Comparison of ENCODE assay signal across 9 mouse cellular contexts in genomic region chr9:58196141-58196540, GRCm38 (mm10). TPM values are rescaled to one million over a fixed set of nuclear protein-coding genes. Genes with fewer than 3 reads are reported as not detected.
DNase-seq lines count a peak whose midpoint lies in the region; ATAC-seq and TF ChIP-seq lines count a peak whose summit lies in the region.
"Had no signal": no experiment of that assay in that cellular context is flagged by ENCODE, and none has a peak within 500 bp of the region (broad histone marks: within the 10 kb centered on the region; RNA-seq: fewer than 3 reads in every experiment).

No protein-coding gene starts in this region.

- H3K4me2 ChIP-seq in embryonic facial prominence, embryonic 15.5 days (replicated peaks): 0 out of 2 replicates have a peak overlapping the region, but pooled peaks have one; percentile 4
- H3K4me2 ChIP-seq in hindbrain, embryonic 14.5 days (replicated peaks): peak overlapping the region; percentile 53
- peak overlapping the region; percentile 80 for H3K4me2 ChIP-seq in midbrain, embryonic 16.5 days (ENCODE audit: low read length)

- no peaks in the 10 kb centered on the region for H3K36me3 ChIP-seq in embryonic facial prominence, embryonic 15.5 days
- no peaks in the 10 kb centered on the region for H3K36me3 ChIP-seq in hindbrain, embryonic 14.5 days (replicated peaks; ENCODE audit: control insufficient read depth, insufficient read depth)
- H3K36me3 ChIP-seq in midbrain, embryonic 16.5 days (ENCODE audit: control insufficient read depth, insufficient read depth, low read length): no peaks in the 10 kb centered on the region

- H3K4me1 ChIP-seq in embryonic facial prominence, embryonic 15.5 days: peaks cover 49% of the 10 kb centered on the region
- peaks cover 29% of the 10 kb centered on the region for H3K4me1 ChIP-seq in hindbrain, embryonic 14.5 days (replicated peaks; ENCODE audit: control insufficient read depth, insufficient read depth, low read length)
- H3K4me1 ChIP-seq in midbrain, embryonic 16.5 days (ENCODE audit: control insufficient read depth, insufficient read depth, low read length): peaks cover 31% of the 10 kb centered on the region

- peak overlapping the region; percentile 65 for H3K4me3 ChIP-seq in layer of hippocampus, adult 2 months
- H3K4me3 ChIP-seq in embryonic facial prominence, embryonic 15.5 days (replicated peaks): 0 out of 2 replicates have a peak overlapping the region, but pooled peaks have one; percentile 30
- peak overlapping the region; percentile 31 for H3K4me3 ChIP-seq in hindbrain, embryonic 14.5 days (replicated peaks; ENCODE audit: low read length)
- peak overlapping the region; percentile 45 for H3K4me3 ChIP-seq in midbrain, embryonic 16.5 days (ENCODE audit: low read depth, low read length)

- no peak for ATAC-seq in embryonic facial prominence, embryonic 15.5 days (ENCODE audit: insufficient number of reproducible peaks, low FRiP score, low TSS enrichment, low read depth)
- ATAC-seq in hindbrain, embryonic 14.5 days (ENCODE audit: low FRiP score): no peak
- no peak for ATAC-seq in midbrain, embryonic 16.5 days
- no peak for ATAC-seq in inflammation-experienced regulatory T-cells, adult 6 months

- H3K27ac ChIP-seq in layer of hippocampus, adult 2 months: peak overlapping the region; percentile 95
- H3K27ac ChIP-seq in embryonic facial prominence, embryonic 15.5 days (replicated peaks): no peak overlapping the region
- peak overlapping the region; percentile 32; the same call in 1 of the 2 replicates for H3K27ac ChIP-seq in hindbrain, embryonic 14.5 days
- H3K27ac ChIP-seq in midbrain, embryonic 16.5 days (ENCODE audit: low read length): peak overlapping the region; percentile 76

- TF ChIP-seq CTCF in layer of hippocampus, adult 2 months (conservative IDR thresholded peaks at IDR 0.05): no peak

- no peaks in the 10 kb centered on the region for H3K9me3 ChIP-seq in embryonic facial prominence, embryonic 15.5 days (replicated peaks)
- H3K9me3 ChIP-seq in hindbrain, embryonic 14.5 days (ENCODE audit: control insufficient read depth, low read length): no peaks in the 10 kb centered on the region
- H3K9me3 ChIP-seq in midbrain, embryonic 16.5 days (replicated peaks; ENCODE audit: control insufficient read depth, low read length, poor library complexity, severe bottlenecking): no peaks in the 10 kb centered on the region

- 9% methylated on average over 14 of the region's 14 CpGs for WGBS in embryonic facial prominence, embryonic 15.5 days
- WGBS in hindbrain, embryonic 14.5 days: 4% methylated on average over 14 of the region's 14 CpGs
- WGBS in midbrain, embryonic 16.5 days: 4% methylated on average over 12 of the region's 14 CpGs

- H3K9ac ChIP-seq in embryonic facial prominence, embryonic 15.5 days: no peak overlapping the region
- peak overlapping the region; percentile 63 for H3K9ac ChIP-seq in hindbrain, embryonic 14.5 days
- peak overlapping the region; percentile 62 for H3K9ac ChIP-seq in midbrain, embryonic 16.5 days (ENCODE audit: low read depth, low read length)

- peaks cover 79% of the 10 kb centered on the region for H3K27me3 ChIP-seq in embryonic facial prominence, embryonic 15.5 days
- H3K27me3 ChIP-seq in hindbrain, embryonic 14.5 days (ENCODE audit: control insufficient read depth, insufficient read depth, low read length): peaks cover 73% of the 10 kb centered on the region
- peaks cover 33% of the 10 kb centered on the region for H3K27me3 ChIP-seq in midbrain, embryonic 16.5 days (ENCODE audit: control insufficient read depth, insufficient read depth, low read depth, low read length)

- DNase-seq in layer of hippocampus, adult 2 months (ENCODE audit: low spot score in 2 of 2): no peak
- DNase-seq in layer of hippocampus, adult 8-10 months (ENCODE audit: low spot score in 2 of 2): no peak
- DNase-seq in hindbrain, embryonic 14.5 days (ENCODE audit: low spot score): no peak
- no peak for DNase-seq in B cell, adult 2 months
- DNase-seq in yolk sac, embryonic 10.5 days (ENCODE audit: low spot score): no peak
- DNase-seq: lung, postnatal 4 days had no signal

RNA-seq across cellular contexts. Expression of gene Islr, which starts 8.0 kb away (rescaled TPM):
- 10 to 100 TPM; 12.8 to 14.2 TPM for total RNA-seq in layer of hippocampus, adult 2 months (2021)
- total RNA-seq in layer of hippocampus, adult 8-10 months (2022): 10 to 100 TPM; 12.8 to 17.1 (median 13.6) TPM
- 150 and 165 TPM in 2 replicates for polyA plus RNA-seq in embryonic facial prominence, embryonic 15.5 days (2015; fragmentation: Nextera tagmentation; extraction: Ambion mirVana)
- polyA plus RNA-seq in hindbrain, embryonic 14.5 days (2014; fragmentation: Nextera tagmentation; extraction: Ambion mirVana): 30.4 and 34.8 TPM in 2 replicates
- polyA plus RNA-seq in midbrain, embryonic 16.5 days (2015; fragmentation: Nextera tagmentation; extraction: Ambion mirVana): 24.4 and 26.2 TPM in 2 replicates
- polyA plus RNA-seq in inflammation-experienced regulatory T-cells, adult 6 months (2017; shearing (Covaris generic)): 1 to 10 TPM in 1 of 3 experiments, under 1 TPM in 1, not detected in 1; 0.84 to 1.5 TPM

RNA-seq across cellular contexts. Expression of gene Islr2, which starts 8.0 kb away (rescaled TPM):
- total RNA-seq in layer of hippocampus, adult 2 months (2021): 100 to 1,000 TPM; 134 to 136 TPM
- total RNA-seq in layer of hippocampus, adult 8-10 months (2022): 100 to 1,000 TPM in 1 of 4 experiments, 10 to 100 TPM in 3; 92.3 to 112 (median 95.9) TPM
- polyA plus RNA-seq in embryonic facial prominence, embryonic 15.5 days (2015; fragmentation: Nextera tagmentation; extraction: Ambion mirVana): 0.80 and 0.81 TPM in 2 replicates
- polyA plus RNA-seq in hindbrain, embryonic 14.5 days (2014; fragmentation: Nextera tagmentation; extraction: Ambion mirVana): 7.2 and 17.2 TPM in 2 replicates
- polyA plus RNA-seq in midbrain, embryonic 16.5 days (2015; fragmentation: Nextera tagmentation; extraction: Ambion mirVana): 38.0 and 42.3 TPM in 2 replicates
- polyA plus RNA-seq in inflammation-experienced regulatory T-cells, adult 6 months (2017; shearing (Covaris generic)): not detected

RNA-seq across cellular contexts. Expression of gene Pml, which starts 53.4 kb away (rescaled TPM):
- 10 to 100 TPM; 11.9 to 14.2 TPM for total RNA-seq in layer of hippocampus, adult 2 months (2021)
- total RNA-seq in layer of hippocampus, adult 8-10 months (2022): 10 to 100 TPM; 13.2 to 19.0 (median 15.6) TPM
- polyA plus RNA-seq in embryonic facial prominence, embryonic 15.5 days (2015; fragmentation: Nextera tagmentation; extraction: Ambion mirVana): 14.5 and 17.0 TPM in 2 replicates
- 4.3 and 4.4 TPM in 2 replicates for polyA plus RNA-seq in hindbrain, embryonic 14.5 days (2014; fragmentation: Nextera tagmentation; extraction: Ambion mirVana)
- polyA plus RNA-seq in midbrain, embryonic 16.5 days (2015; fragmentation: Nextera tagmentation; extraction: Ambion mirVana): 3.5 and 3.9 TPM in 2 replicates
- 10 to 100 TPM; 40.6 to 53.9 (median 40.9) TPM for polyA plus RNA-seq in inflammation-experienced regulatory T-cells, adult 6 months (2017; shearing (Covaris generic))

RNA-seq across cellular contexts. Expression of gene Stoml1, which starts 56.8 kb away (rescaled TPM):
- 10 to 100 TPM; 78.6 to 78.7 TPM for total RNA-seq in layer of hippocampus, adult 2 months (2021)
- 10 to 100 TPM; 65.2 to 77.4 (median 75.3) TPM for total RNA-seq in layer of hippocampus, adult 8-10 months (2022)
- polyA plus RNA-seq in embryonic facial prominence, embryonic 15.5 days (2015; fragmentation: Nextera tagmentation; extraction: Ambion mirVana): 35.9 and 42.8 TPM in 2 replicates
- polyA plus RNA-seq in hindbrain, embryonic 14.5 days (2014; fragmentation: Nextera tagmentation; extraction: Ambion mirVana): 103 TPM in 2 replicates
- 134 and 144 TPM in 2 replicates for polyA plus RNA-seq in midbrain, embryonic 16.5 days (2015; fragmentation: Nextera tagmentation; extraction: Ambion mirVana)
- polyA plus RNA-seq in inflammation-experienced regulatory T-cells, adult 6 months (2017; shearing (Covaris generic)): 10 to 100 TPM; 11.9 to 42.4 (median 32.1) TPM

Comparison
In these comparisons a context has a peak if more than half of its experiments do, and no peak if none do; other contexts are left out.
1. H3K4me2 ChIP-seq: peak in every context shown above with its lines; median percentile 80 in midbrain, embryonic 16.5 days; 53 in hindbrain, embryonic 14.5 days; 4 in embryonic facial prominence, embryonic 15.5 days.
2. RNA of gene Islr, which starts 8.0 kb away (polyA plus RNA-seq): 150 to 165 TPM in embryonic facial prominence, embryonic 15.5 days, 30.4 to 34.8 TPM in hindbrain, embryonic 14.5 days and 24.4 to 26.2 TPM in midbrain, embryonic 16.5 days; 0.84 to 1.5 TPM in inflammation-experienced regulatory T-cells, adult 6 months; every median in the first group is over 10 times any median in the second.
3. Peak in every context shown above with its lines, with median percentiles within 50 percentile points of each other: H3K4me3 ChIP-seq.